Mouse (Mus musculus): ENCODE measurements around the gene Nlgn1.

DNA sequence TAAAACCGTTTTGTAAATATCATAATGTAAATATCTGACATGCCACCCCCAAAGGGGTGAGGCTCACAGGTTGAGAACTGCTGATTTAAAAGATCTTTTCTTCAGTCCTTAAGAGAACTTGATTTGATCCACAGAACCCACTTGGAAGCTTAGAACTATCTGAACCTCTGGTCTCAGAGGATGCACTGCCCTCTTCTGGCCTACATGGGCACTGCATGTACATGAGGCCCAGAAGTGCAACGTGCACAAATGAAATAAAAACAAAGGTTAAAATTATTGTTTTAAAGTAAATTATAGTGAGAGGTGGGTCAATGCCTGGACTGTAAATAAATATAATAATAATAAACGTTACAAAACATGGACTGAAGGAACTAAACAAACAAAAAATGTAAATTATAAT is 657.2 kb downstream of the Nlgn1 start:
- peak; percentile 68 for TF ChIP-seq CTCF (IDR thresholded peaks at IDR 0.05; ENCODE audit: insufficient read depth, low read length)
- no peak for TF ChIP-seq POLR2A (IDR thresholded peaks at IDR 0.05; ENCODE audit: borderline replicate concordance, extremely low read depth, low read depth, low read length)
